Comparison of ENCODE assay signal across 8 mouse cellular contexts in genomic region chr3:89340465-89340864, GRCm38 (mm10). TPM values are rescaled to one million over a fixed set of nuclear protein-coding genes. Genes with fewer than 3 reads are reported as not detected.
DNase-seq lines count a peak whose midpoint lies in the region; ATAC-seq and TF ChIP-seq lines count a peak whose summit lies in the region.

No protein-coding gene starts in this region.

- peak overlapping the region; percentile 28 for H3K4me3 ChIP-seq in limb, embryonic 14.5 days (replicated peaks; ENCODE audit: low read length)
- H3K4me3 ChIP-seq in midbrain, embryonic 15.5 days, result peak overlapping the region; percentile 41

- H3K27ac ChIP-seq in limb, embryonic 14.5 days (replicated peaks; ENCODE audit: low read depth, low read length), result no peak overlapping the region
- H3K27ac ChIP-seq in midbrain, embryonic 15.5 days, result no peak overlapping the region

- H3K4me1 ChIP-seq in limb, embryonic 14.5 days (ENCODE audit: control insufficient read depth, insufficient read depth, low read length), result peaks cover 31% of the 10 kb centered on the region
- H3K4me1 ChIP-seq in midbrain, embryonic 15.5 days, result peaks cover 44% of the 10 kb centered on the region

- H3K36me3 ChIP-seq in limb, embryonic 14.5 days (ENCODE audit: control insufficient read depth, insufficient read depth, low read length), result peaks cover 35% of the 10 kb centered on the region
- H3K36me3 ChIP-seq in midbrain, embryonic 15.5 days (replicated peaks), result no peaks in the 10 kb centered on the region

- peak; percentile 69 for DNase-seq in right cerebral cortex, adult 18-20 months
- no peak for DNase-seq in right cerebral cortex, postnatal 36 days (ENCODE audit: low spot score in 2 of 2)
- DNase-seq in cerebellum, postnatal 25 days, result peak; percentile 80 to 87
- peak; percentile 76 for DNase-seq in gastrocnemius, adult 18-20 months (ENCODE audit: low spot score)
- DNase-seq in limb, embryonic 14.5 days (ENCODE audit: low spot score), result peak; percentile 78
- DNase-seq in spleen, postnatal 36 days (ENCODE audit: low spot score in 2 of 2), result peak; percentile 55 to 59

- peak; percentile 73 for ATAC-seq in inflammation-experienced regulatory T-cells, adult 6 months
- no peak for ATAC-seq in limb, embryonic 14.5 days (ENCODE audit: low FRiP score, low read depth)
- ATAC-seq in midbrain, embryonic 15.5 days (replicated peaks), result peak; percentile 21

- WGBS in limb, embryonic 14.5 days, result 5% methylated on average over 11 of the region's 11 CpGs
- 3% methylated on average over 11 of the region's 11 CpGs for WGBS in midbrain, embryonic 15.5 days

- peak overlapping the region; percentile 46 for H3K4me2 ChIP-seq in limb, embryonic 14.5 days (replicated peaks; ENCODE audit: low read depth, low read length, severe bottlenecking)
- H3K4me2 ChIP-seq in midbrain, embryonic 15.5 days, result peak overlapping the region; percentile 73

- TF ChIP-seq POLR2A in limb, embryonic 14.5 days (IDR thresholded peaks at IDR 0.05; ENCODE audit: borderline replicate concordance, extremely low read depth, insufficient read depth, insufficient read length), result no peak

- no peaks in the 10 kb centered on the region for H3K27me3 ChIP-seq in limb, embryonic 14.5 days (ENCODE audit: control insufficient read depth, insufficient read depth, low read length)
- H3K27me3 ChIP-seq in midbrain, embryonic 15.5 days (replicated peaks), result no peaks in the 10 kb centered on the region

- H3K9me3 ChIP-seq in limb, embryonic 14.5 days (ENCODE audit: control insufficient read depth, low read length), result no peaks in the 10 kb centered on the region
- H3K9me3 ChIP-seq in midbrain, embryonic 15.5 days, result no peaks in the 10 kb centered on the region

- 0 out of 2 replicates have a peak overlapping the region, but pooled peaks have one; percentile 9 for H3K9ac ChIP-seq in limb, embryonic 14.5 days (ENCODE audit: low read depth, low read length, severe bottlenecking)
- H3K9ac ChIP-seq in midbrain, embryonic 15.5 days, result peak overlapping the region; percentile 43

RNA-seq across cellular contexts. Expression of gene Efna4, which starts 2.6 kb away (rescaled TPM):
- total RNA-seq in gastrocnemius, adult 18-20 months (2021), result not detected
- under 1 TPM in 2 of 3 experiments, not detected in 1; 0.49 to 0.59 TPM for polyA plus RNA-seq in inflammation-experienced regulatory T-cells, adult 6 months (2017; shearing (Covaris generic))
- polyA plus RNA-seq in limb, embryonic 14.5 days (2012; rRNA removed), result 56.5 and 67.1 TPM in 2 replicates
- polyA plus RNA-seq in limb, embryonic 14.5 days (2014; fragmentation: Nextera tagmentation; extraction: Ambion mirVana), result 32.0 and 34.2 TPM in 2 replicates
- 4.3 and 5.8 TPM in 2 replicates for polyA plus RNA-seq in midbrain, embryonic 15.5 days (2015; fragmentation: Nextera tagmentation; extraction: Ambion mirVana)

RNA-seq across cellular contexts. Expression of gene Adam15, which starts 9.3 kb away (rescaled TPM):
- total RNA-seq in gastrocnemius, adult 18-20 months (2021), result 10 to 100 TPM; 16.9 to 26.1 TPM
- polyA plus RNA-seq in inflammation-experienced regulatory T-cells, adult 6 months (2017; shearing (Covaris generic)), result 10 to 100 TPM in 2 of 3 experiments, 1 to 10 TPM in 1; 6.8 to 11.1 (median 10.8) TPM
- 80.4 and 97.6 TPM in 2 replicates for polyA plus RNA-seq in limb, embryonic 14.5 days (2012; rRNA removed)
- 45.9 and 48.2 TPM in 2 replicates for polyA plus RNA-seq in limb, embryonic 14.5 days (2014; fragmentation: Nextera tagmentation; extraction: Ambion mirVana)
- polyA plus RNA-seq in midbrain, embryonic 15.5 days (2015; fragmentation: Nextera tagmentation; extraction: Ambion mirVana), result 59.5 and 62.2 TPM in 2 replicates

RNA-seq across cellular contexts. Expression of gene Efna3, which starts 17.7 kb away (rescaled TPM):
- not detected for total RNA-seq in gastrocnemius, adult 18-20 months (2021)
- not detected for polyA plus RNA-seq in inflammation-experienced regulatory T-cells, adult 6 months (2017; shearing (Covaris generic))
- polyA plus RNA-seq in limb, embryonic 14.5 days (2012; rRNA removed), result 38.1 and 48.5 TPM in 2 replicates
- polyA plus RNA-seq in limb, embryonic 14.5 days (2014; fragmentation: Nextera tagmentation; extraction: Ambion mirVana), result 32.1 and 34.4 TPM in 2 replicates
- polyA plus RNA-seq in midbrain, embryonic 15.5 days (2015; fragmentation: Nextera tagmentation; extraction: Ambion mirVana), result 40.5 and 43.0 TPM in 2 replicates

RNA-seq across cellular contexts. Expression of gene Dcst2, which starts 21.3 kb away (rescaled TPM):
- not detected for total RNA-seq in gastrocnemius, adult 18-20 months (2021)
- under 1 TPM in 2 of 3 experiments, not detected in 1; 0.20 to 0.54 TPM for polyA plus RNA-seq in inflammation-experienced regulatory T-cells, adult 6 months (2017; shearing (Covaris generic))
- polyA plus RNA-seq in limb, embryonic 14.5 days (2012; rRNA removed), result 0.63 and 1.1 TPM in 2 replicates
- polyA plus RNA-seq in limb, embryonic 14.5 days (2014; fragmentation: Nextera tagmentation; extraction: Ambion mirVana), result 0.14 and 0.26 TPM in 2 replicates
- 0.14 and 0.17 TPM in 2 replicates for polyA plus RNA-seq in midbrain, embryonic 15.5 days (2015; fragmentation: Nextera tagmentation; extraction: Ambion mirVana)

RNA-seq across cellular contexts. Expression of gene Dcst1, which starts 24.6 kb away (rescaled TPM):
- total RNA-seq in gastrocnemius, adult 18-20 months (2021), result not detected
- under 1 TPM; 0.40 to 0.88 (median 0.71) TPM for polyA plus RNA-seq in inflammation-experienced regulatory T-cells, adult 6 months (2017; shearing (Covaris generic))
- polyA plus RNA-seq in limb, embryonic 14.5 days (2012; rRNA removed), result 0.11 and 0.17 TPM in 2 replicates
- polyA plus RNA-seq in limb, embryonic 14.5 days (2014; fragmentation: Nextera tagmentation; extraction: Ambion mirVana), result 0.17 and 0.18 TPM in 2 replicates
- polyA plus RNA-seq in midbrain, embryonic 15.5 days (2015; fragmentation: Nextera tagmentation; extraction: Ambion mirVana), result 0.89 and 0.99 TPM in 2 replicates

Comparison
In these comparisons a context has a peak if more than half of its experiments do, and no peak if none do; other contexts are left out.
1. DNase-seq: peak in right cerebral cortex, adult 18-20 months (single experiment), cerebellum, postnatal 25 days (2 of 2), gastrocnemius, adult 18-20 months (single experiment), limb, embryonic 14.5 days (single experiment) and spleen, postnatal 36 days (2 of 2); none in right cerebral cortex, postnatal 36 days (0 of 2).
2. RNA of gene Efna3, which starts 17.7 kb away (polyA plus RNA-seq): 40.5 to 43.0 TPM in midbrain, embryonic 15.5 days and 32.1 to 48.5 TPM in limb, embryonic 14.5 days; not detected in inflammation-experienced regulatory T-cells, adult 6 months; every median in the first group is over 10 times any median in the second.